In genomic region chr15:102103371-102103946, GRCm38 (mm10) we compare ENCODE assay signal across 9 mouse cellular contexts. TPM values are rescaled to one million over a fixed set of nuclear protein-coding genes. Genes with fewer than 3 reads are reported as not detected.
A peak's percentile ranks its signal among the peaks of the same experiment; 100 is the strongest.
DNase-seq lines count a peak whose midpoint lies in the region; ATAC-seq and TF ChIP-seq lines count a peak whose summit lies in the region.
"Had no signal": no experiment of that assay in that cellular context is flagged by ENCODE, and none has a peak within 500 bp of the region (broad histone marks: within the 10 kb centered on the region; RNA-seq: fewer than 3 reads in every experiment).

No protein-coding gene starts in this region.

- peak overlapping the region; percentile 35; the same call in 1 of the 2 replicates for H3K9ac ChIP-seq in forebrain, embryonic 13.5 days
- H3K9ac ChIP-seq in hindbrain, embryonic 15.5 days: peak overlapping the region; percentile 21
- H3K9ac ChIP-seq in liver, postnatal 0 days (replicated peaks): peak overlapping the region; percentile 74

- H3K36me3 ChIP-seq in kidney, adult 2 months (ENCODE audit: control insufficient read depth, insufficient read depth, low read length): peaks cover 1% of the 10 kb centered on the region; the same call in 1 of the 2 replicates
- peaks cover 6% of the 10 kb centered on the region; the same call in 1 of the 2 replicates for H3K36me3 ChIP-seq in forebrain, embryonic 13.5 days (ENCODE audit: poor library complexity, severe bottlenecking)
- H3K36me3 ChIP-seq in hindbrain, embryonic 15.5 days: no peaks in the 10 kb centered on the region
- no peaks in the 10 kb centered on the region for H3K36me3 ChIP-seq in liver, postnatal 0 days (replicated peaks; ENCODE audit: insufficient read depth, low read length)

- no peak for ATAC-seq in forebrain, embryonic 13.5 days
- ATAC-seq in hindbrain, embryonic 15.5 days (ENCODE audit: low FRiP score, low read depth): no peak
- no peak for ATAC-seq in liver, postnatal 0 days
- no peak for ATAC-seq in monocyte, adult 5-6 weeks (replicated peaks; ENCODE audit: insufficient number of reproducible peaks, low FRiP score, low TSS enrichment, poor library complexity, severe bottlenecking)

- no peak for TF ChIP-seq CTCF in kidney, adult 2 months (conservative IDR thresholded peaks at IDR 0.05; ENCODE audit: insufficient read depth, insufficient read length, low read depth, low read length)
- TF ChIP-seq CTCF in liver, postnatal 0 days (IDR thresholded peaks at IDR 0.05; ENCODE audit: low read depth): no peak

- peaks cover 48% of the 10 kb centered on the region for H3K4me1 ChIP-seq in kidney, adult 2 months (ENCODE audit: control insufficient read depth, insufficient read depth, low read length)
- peaks cover 73% of the 10 kb centered on the region for H3K4me1 ChIP-seq in forebrain, embryonic 13.5 days
- H3K4me1 ChIP-seq in hindbrain, embryonic 15.5 days (replicated peaks): peaks cover 73% of the 10 kb centered on the region
- H3K4me1 ChIP-seq in liver, postnatal 0 days (ENCODE audit: insufficient read depth): peaks cover 58% of the 10 kb centered on the region

- no peaks in the 10 kb centered on the region for H3K9me3 ChIP-seq in forebrain, embryonic 13.5 days (replicated peaks)
- H3K9me3 ChIP-seq in hindbrain, embryonic 15.5 days: no peaks in the 10 kb centered on the region
- no peaks in the 10 kb centered on the region for H3K9me3 ChIP-seq in liver, postnatal 0 days (ENCODE audit: low read length)
- H3K9me3 ChIP-seq: G1E had no signal

- H3K27me3 ChIP-seq in kidney, adult 2 months (replicated peaks; ENCODE audit: control insufficient read depth, insufficient read depth, low read length): no peaks in the 10 kb centered on the region
- peaks cover 70% of the 10 kb centered on the region for H3K27me3 ChIP-seq in forebrain, embryonic 13.5 days
- peaks cover 23% of the 10 kb centered on the region for H3K27me3 ChIP-seq in hindbrain, embryonic 15.5 days
- H3K27me3 ChIP-seq in liver, postnatal 0 days (ENCODE audit: insufficient read depth, low read length): 0 out of 2 replicates have a peak, but pooled peaks cover 8% of the 10 kb centered on the region

- WGBS in kidney, adult 2 months: 18% methylated on average over 14 of the region's 14 CpGs
- 10% methylated on average over 14 of the region's 14 CpGs for WGBS in forebrain, embryonic 13.5 days
- 11% methylated on average over 14 of the region's 14 CpGs for WGBS in hindbrain, embryonic 15.5 days
- 30% methylated on average over 14 of the region's 14 CpGs for WGBS in liver, postnatal 0 days (ENCODE audit: insufficient replicate concordance)

- H3K4me2 ChIP-seq in forebrain, embryonic 13.5 days: peak overlapping the region; percentile 12
- peak overlapping the region; percentile 88 for H3K4me2 ChIP-seq in hindbrain, embryonic 15.5 days
- peak overlapping the region; percentile 85 for H3K4me2 ChIP-seq in liver, postnatal 0 days (ENCODE audit: low read depth, low read length)

- TF ChIP-seq EP300 in liver, postnatal 0 days (IDR thresholded peaks at IDR 0.05; ENCODE audit: low read depth): no peak

- peak overlapping the region; percentile 59 for H3K4me3 ChIP-seq in kidney, adult 2 months (ENCODE audit: insufficient read depth, low read depth, low read length)
- no peak overlapping the region; the same call in 1 of the 2 replicates for H3K4me3 ChIP-seq in forebrain, embryonic 13.5 days
- H3K4me3 ChIP-seq in hindbrain, embryonic 15.5 days: peak overlapping the region; percentile 20
- H3K4me3 ChIP-seq in liver, postnatal 0 days (ENCODE audit: low read depth, low read length): peak overlapping the region; percentile 41

- TF ChIP-seq POLR2A in kidney, adult 2 months (IDR thresholded peaks at IDR 0.05; ENCODE audit: low read depth, low read length): no peak

- H3K27ac ChIP-seq in kidney, adult 2 months (ENCODE audit: insufficient read depth, low read depth, low read length): peak overlapping the region; percentile 98
- 0 out of 2 replicates have a peak overlapping the region, but pooled peaks have one; percentile 6 for H3K27ac ChIP-seq in forebrain, embryonic 13.5 days
- peak overlapping the region; percentile 78 for H3K27ac ChIP-seq in hindbrain, embryonic 15.5 days (replicated peaks)
- H3K27ac ChIP-seq in liver, postnatal 0 days (ENCODE audit: low read depth): peak overlapping the region; percentile 77

- peak; percentile 69 for DNase-seq in kidney, adult 2 months
- no peak for DNase-seq in kidney, adult 11 months
- no peak for DNase-seq in liver, postnatal 0 days
- peak; percentile 80 for DNase-seq in skeletal muscle tissue, adult 2 months (ENCODE audit: low read depth, low spot score)
- no peak for DNase-seq in layer of hippocampus, adult 11-12 months (ENCODE audit: low spot score)

RNA-seq across cellular contexts. Expression of gene Tns2, which starts 3.2 kb away (rescaled TPM):
- polyA plus RNA-seq in kidney, adult 2 months (2012; rRNA removed): 124 and 143 TPM in 2 replicates
- 4.5 and 6.7 TPM in 2 replicates for polyA plus RNA-seq in forebrain, embryonic 13.5 days (2015; fragmentation: Nextera tagmentation; extraction: Ambion mirVana)
- polyA plus RNA-seq in hindbrain, embryonic 15.5 days (2015; fragmentation: Nextera tagmentation; extraction: Ambion mirVana): 9.2 and 9.8 TPM in 2 replicates
- polyA plus RNA-seq in liver, postnatal 0 days (2015; fragmentation: Nextera tagmentation; extraction: Ambion mirVana): 9.2 TPM in 2 replicates
- total RNA-seq in monocyte, adult 5-6 weeks (2017): 5.7 TPM in 1 of 3 replicates, not detected in the others

RNA-seq across cellular contexts. Expression of gene Eif4b, which starts 29.9 kb away (rescaled TPM):
- 92.1 and 124 TPM in 2 replicates for polyA plus RNA-seq in kidney, adult 2 months (2012; rRNA removed)
- 90.5 and 102 TPM in 2 replicates for polyA plus RNA-seq in forebrain, embryonic 13.5 days (2015; fragmentation: Nextera tagmentation; extraction: Ambion mirVana)
- 77.1 and 79.3 TPM in 2 replicates for polyA plus RNA-seq in hindbrain, embryonic 15.5 days (2015; fragmentation: Nextera tagmentation; extraction: Ambion mirVana)
- 30.9 and 32.2 TPM in 2 replicates for polyA plus RNA-seq in liver, postnatal 0 days (2015; fragmentation: Nextera tagmentation; extraction: Ambion mirVana)
- 248 to 278 TPM (median 251 TPM) in 3 replicates for total RNA-seq in monocyte, adult 5-6 weeks (2017)

RNA-seq across cellular contexts. Expression of gene Spryd3, which starts 32.6 kb away (rescaled TPM):
- 29.7 and 30.1 TPM in 2 replicates for polyA plus RNA-seq in kidney, adult 2 months (2012; rRNA removed)
- polyA plus RNA-seq in forebrain, embryonic 13.5 days (2015; fragmentation: Nextera tagmentation; extraction: Ambion mirVana): 21.7 and 25.4 TPM in 2 replicates
- polyA plus RNA-seq in hindbrain, embryonic 15.5 days (2015; fragmentation: Nextera tagmentation; extraction: Ambion mirVana): 87.9 and 93.5 TPM in 2 replicates
- 9.2 and 10.0 TPM in 2 replicates for polyA plus RNA-seq in liver, postnatal 0 days (2015; fragmentation: Nextera tagmentation; extraction: Ambion mirVana)
- 49.3 to 56.3 TPM (median 49.3 TPM) in 3 replicates for total RNA-seq in monocyte, adult 5-6 weeks (2017)

RNA-seq across cellular contexts. Expression of gene Igfbp6, which starts 40.7 kb away (rescaled TPM):
- polyA plus RNA-seq in kidney, adult 2 months (2012; rRNA removed): 18.5 and 26.8 TPM in 2 replicates
- 0.37 and 0.40 TPM in 2 replicates for polyA plus RNA-seq in forebrain, embryonic 13.5 days (2015; fragmentation: Nextera tagmentation; extraction: Ambion mirVana)
- polyA plus RNA-seq in hindbrain, embryonic 15.5 days (2015; fragmentation: Nextera tagmentation; extraction: Ambion mirVana): 3.3 and 5.6 TPM in 2 replicates
- 4.8 and 5.9 TPM in 2 replicates for polyA plus RNA-seq in liver, postnatal 0 days (2015; fragmentation: Nextera tagmentation; extraction: Ambion mirVana)
- total RNA-seq in monocyte, adult 5-6 weeks (2017): 0.38 to 1.4 TPM (median 0.68 TPM) in 3 replicates

RNA-seq across cellular contexts. Expression of gene Soat2, which starts 46.9 kb away (rescaled TPM):
- polyA plus RNA-seq in kidney, adult 2 months (2012; rRNA removed): 1.1 and 1.2 TPM in 2 replicates
- polyA plus RNA-seq in forebrain, embryonic 13.5 days (2015; fragmentation: Nextera tagmentation; extraction: Ambion mirVana): 0.10 TPM in 1 of 2 replicates, not detected in the other
- polyA plus RNA-seq in hindbrain, embryonic 15.5 days (2015; fragmentation: Nextera tagmentation; extraction: Ambion mirVana): 0.06 and 0.09 TPM in 2 replicates
- 10.9 and 13.6 TPM in 2 replicates for polyA plus RNA-seq in liver, postnatal 0 days (2015; fragmentation: Nextera tagmentation; extraction: Ambion mirVana)
- total RNA-seq in monocyte, adult 5-6 weeks (2017): 6.2 to 25.0 TPM (median 10.2 TPM) in 3 replicates

Comparison
In these comparisons a context has a peak if more than half of its experiments do, and no peak if none do; other contexts are left out.
1. DNase-seq: peak in kidney, adult 2 months (single experiment) and skeletal muscle tissue, adult 2 months (single experiment); none in kidney, adult 11 months (single experiment), liver, postnatal 0 days (single experiment) and layer of hippocampus, adult 11-12 months (single experiment).
2. H3K27ac ChIP-seq: peak in every context shown above with its lines; median percentile 98 in kidney, adult 2 months; 78 in hindbrain, embryonic 15.5 days; 77 in liver, postnatal 0 days; 6 in forebrain, embryonic 13.5 days.
3. H3K4me2 ChIP-seq: peak in every context shown above with its lines; median percentile 88 in hindbrain, embryonic 15.5 days; 85 in liver, postnatal 0 days; 12 in forebrain, embryonic 13.5 days.
4. H3K9ac ChIP-seq: peak in every context shown above with its lines; median percentile 74 in liver, postnatal 0 days; 35 in forebrain, embryonic 13.5 days; 21 in hindbrain, embryonic 15.5 days.
5. RNA of gene Tns2, which starts 3.2 kb away (polyA plus RNA-seq): 124 to 143 TPM in kidney, adult 2 months; 9.2 to 9.8 TPM in hindbrain, embryonic 15.5 days, 9.2 TPM in liver, postnatal 0 days and 4.5 to 6.7 TPM in forebrain, embryonic 13.5 days; every median in the first group is over 10 times any median in the second.